Mouse (Mus musculus) embryonic facial prominence, embryonic 12.5 days (tissue): ENCODE results near the gene Syp. TPM values are rescaled to one million over a fixed set of nuclear protein-coding genes. Genes with fewer than 3 reads are reported as not detected.

Source experiments
- ATAC-seq: fragments of 200-750 bp; cut with Nextera tagmentation; 2 replicates; pipeline ENCODE4 v1.8.0; 2017; ENCODE audit not compliant: insufficient number of reproducible peaks, insufficient read depth, low FRiP score, low TSS enrichment
- H3K27ac ChIP-seq: fragments of 300-500 bp; sonication (generic); 2 replicates; pipeline ENCODE4 v1.5.1; 2016; ENCODE audit warnings: mild to moderate bottlenecking
- H3K27me3 ChIP-seq: fragments of 300-500 bp; sonication (generic); 2 replicates; pipeline ENCODE4 v1.6.1; 2016; ENCODE audit warnings: mild to moderate bottlenecking, moderate library complexity
- H3K36me3 ChIP-seq: fragments of 300-500 bp; sonication (generic); 2 replicates; pipeline ENCODE4 v1.6.1; 2016; ENCODE audit warnings: mild to moderate bottlenecking
- H3K4me1 ChIP-seq: fragments of 300-500 bp; sonication (generic); 2 replicates; pipeline ENCODE4 v1.6.1; 2016
- H3K4me2 ChIP-seq: fragments of 300-500 bp; sonication (generic); replicated peaks from 2 replicates; pipeline ENCODE4 v1.6.1; 2016; ENCODE audit warnings: mild to moderate bottlenecking, moderate library complexity
- H3K4me3 ChIP-seq: fragments of 300-500 bp; sonication (generic); 2 replicates; pipeline ENCODE4 v1.5.1; 2016; ENCODE audit warnings: mild to moderate bottlenecking
- H3K9ac ChIP-seq: fragments of 300-500 bp; sonication (generic); 2 replicates; pipeline ENCODE4 v1.6.1; 2016; ENCODE audit warnings: mild to moderate bottlenecking, moderate library complexity
- H3K9me3 ChIP-seq: fragments of 300-500 bp; sonication (generic); 2 replicates; pipeline ENCODE4 v1.6.1; 2016; ENCODE audit warnings: mild to moderate bottlenecking, moderate library complexity
- WGBS: fragments of 180-500 bp; shearing (Covaris S2); methylation state at CpG from one replicate; pipeline ENCODE4 v1.1.7; 2016; 5-methylcytosine and 5-hydroxymethylcytosine counted together
- polyA plus RNA-seq: library from polyadenylated mRNA; unstranded; fragments of >200 nt; fragmentation: Nextera tagmentation; extraction: Ambion mirVana; gene quantifications from 2 replicates; pipeline ENCODE4 v1.2.1, GENCODE M21; 2016

Gene Syp
- polyA plus RNA-seq, 1 experiment from 2014 or later = 7.7 TPM

- no peaks in the 10 kb centered on the region for H3K36me3 ChIP-seq
- no peak overlapping the region for H3K4me2 ChIP-seq
- ATAC-seq = no peak
- no peak overlapping the region for H3K4me3 ChIP-seq
- H3K27ac ChIP-seq = no peak overlapping the region
- no peaks in the 10 kb centered on the region for H3K9me3 ChIP-seq
- H3K4me1 ChIP-seq = no peaks in the 10 kb centered on the region
- no peak overlapping the region for H3K9ac ChIP-seq
- WGBS = 74% methylated on average over 21 of the region's 21 CpGs
- no peaks in the 10 kb centered on the region for H3K27me3 ChIP-seq
Measured at GRCm38 (mm10) chrX:7665739-7666502, 27.6 kb downstream of the Syp start.

- H3K9me3 ChIP-seq = no peaks in the 10 kb centered on the region
- no peaks in the 10 kb centered on the region for H3K27me3 ChIP-seq
- WGBS = 30% methylated on average over 19 of the region's 19 CpGs
Measured at GRCm38 (mm10) chrX:7670390-7670881, 32.2 kb downstream of the Syp start.

GRCm38 (mm10) chrX:7670921-7671623 is 32.8 kb downstream of the Syp start, which contains the start of gene Plp2:
Plp2 (minus strand) TSS chrX:7671390.
- 21% methylated on average over 36 of the region's 36 CpGs for WGBS
- peak within 1 kb of the TSS; percentile 46 for H3K4me3 ChIP-seq
- peak within 1 kb of the TSS; percentile 50; the same call in 1 of the 2 replicates for H3K27ac ChIP-seq
- ATAC-seq = no peak
- H3K36me3 ChIP-seq = no peaks in the 10 kb centered on the region
- H3K9ac ChIP-seq = peak within 1 kb of the TSS; percentile 53
- H3K9me3 ChIP-seq = no peaks in the 10 kb centered on the region
- H3K27me3 ChIP-seq = no peaks in the 10 kb centered on the region
- peak within 1 kb of the TSS; percentile 48 for H3K4me2 ChIP-seq
- no peaks in the 10 kb centered on the region for H3K4me1 ChIP-seq

More at GRCm38 (mm10) chrX:7670390-7670881, 32.2 kb downstream of the Syp start:
- H3K4me1 ChIP-seq = no peaks in the 10 kb centered on the region
- H3K27ac ChIP-seq = 0 out of 2 replicates have a peak overlapping the region, but pooled peaks have one; percentile 50
- no peaks in the 10 kb centered on the region for H3K36me3 ChIP-seq
- ATAC-seq = peak; percentile 55
- peak overlapping the region; percentile 53; the same call in 1 of the 2 replicates for H3K9ac ChIP-seq
- H3K4me2 ChIP-seq = peak overlapping the region; percentile 48
- H3K4me3 ChIP-seq = peak overlapping the region; percentile 46

- no peak for ATAC-seq
- no peaks in the 10 kb centered on the region for H3K27me3 ChIP-seq
- H3K9me3 ChIP-seq = no peaks in the 10 kb centered on the region
- H3K4me1 ChIP-seq = no peaks in the 10 kb centered on the region
- H3K4me2 ChIP-seq = no peak overlapping the region
- H3K4me3 ChIP-seq = no peak overlapping the region
- no peak overlapping the region for H3K9ac ChIP-seq
- H3K36me3 ChIP-seq = no peaks in the 10 kb centered on the region
- 50% methylated on average over 6 of the region's 6 CpGs for WGBS
- H3K27ac ChIP-seq = no peak overlapping the region
Measured at GRCm38 (mm10) chrX:7672739-7673138, 34.5 kb downstream of the Syp start.

GRCm38 (mm10) chrX:7673578-7674281 is 35.5 kb downstream of the Syp start:
- Histone ChIP-seq H3K27ac (no peak overlapping the region), H3K27me3 (no peaks in the 10 kb centered on the region), H3K9ac (no peak overlapping the region), H3K4me2 (peak overlapping the region; percentile 42; the same call in 1 of the 2 replicates), H3K36me3 (no peaks in the 10 kb centered on the region), H3K4me3 (no peak overlapping the region), H3K9me3 (no peaks in the 10 kb centered on the region), H3K4me1 (no peaks in the 10 kb centered on the region)
- WGBS = 34% methylated on average over 12 of the region's 12 CpGs
- no peak for ATAC-seq

GRCm38 (mm10) chrX:7674284-7675000 is 36.2 kb downstream of the Syp start:
- Histone ChIP-seq H3K9ac (no peak overlapping the region), H3K4me1 (no peaks in the 10 kb centered on the region), H3K9me3 (no peaks in the 10 kb centered on the region), H3K36me3 (no peaks in the 10 kb centered on the region), H3K27me3 (no peaks in the 10 kb centered on the region), H3K4me3 (peak overlapping the region; percentile 21; the same call in 1 of the 2 replicates), H3K4me2 (peak overlapping the region; percentile 42), H3K27ac (peak overlapping the region; percentile 41; the same call in 1 of the 2 replicates)
- 34% methylated on average over 28 of the region's 28 CpGs for WGBS
- ATAC-seq = 0 out of 2 replicates have a peak, but pooled peaks have one; percentile 19

GRCm38 (mm10) chrX:7675001-7675380 is 36.7 kb downstream of the Syp start:
- whole genome bisulfite sequencing = 33% methylated on average over 10 of the region's 10 CpGs
- Histone ChIP-seq H3K4me1 (no peaks in the 10 kb centered on the region), H3K9me3 (no peaks in the 10 kb centered on the region), H3K9ac (no peak overlapping the region), H3K27ac (no peak overlapping the region), H3K36me3 (no peaks in the 10 kb centered on the region), H3K4me3 (peak overlapping the region; percentile 21; the same call in 1 of the 2 replicates), H3K4me2 (peak overlapping the region; percentile 42), H3K27me3 (no peaks in the 10 kb centered on the region)
- ATAC-seq = no peak

- Histone ChIP-seq H3K27ac (no peak overlapping the region), H3K9me3 (no peaks in the 10 kb centered on the region), H3K4me3 (no peak overlapping the region), H3K27me3 (no peaks in the 10 kb centered on the region), H3K4me2 (no peak overlapping the region), H3K4me1 (no peaks in the 10 kb centered on the region), H3K36me3 (no peaks in the 10 kb centered on the region), H3K9ac (no peak overlapping the region)
- 46% methylated on average over 3 of the region's 3 CpGs for WGBS
- no peak for ATAC-seq
Measured at GRCm38 (mm10) chrX:7678986-7679385, 40.7 kb downstream of the Syp start.

- Histone ChIP-seq H3K27me3 (no peaks in the 10 kb centered on the region), H3K4me2 (peak overlapping the region; percentile 44), H3K9me3 (no peaks in the 10 kb centered on the region), H3K27ac (no peak overlapping the region), H3K36me3 (no peaks in the 10 kb centered on the region), H3K4me3 (peak overlapping the region; percentile 11; the same call in 1 of the 2 replicates), H3K4me1 (no peaks in the 10 kb centered on the region), H3K9ac (no peak overlapping the region)
- peak; percentile 86 for ATAC-seq
- WGBS = 28% methylated on average over 27 of the region's 27 CpGs
Measured at GRCm38 (mm10) chrX:7679405-7680056, 41.3 kb downstream of the Syp start.

- no peaks in the 10 kb centered on the region for H3K4me1 ChIP-seq
- H3K9ac ChIP-seq = no peak overlapping the region
- 32% methylated on average over 12 of the region's 12 CpGs for WGBS
- no peak overlapping the region for H3K27ac ChIP-seq
- peak overlapping the region; percentile 11; the same call in 1 of the 2 replicates for H3K4me3 ChIP-seq
- H3K36me3 ChIP-seq = no peaks in the 10 kb centered on the region
- ATAC-seq = no peak; the same call in 1 of the 2 replicates
- H3K4me2 ChIP-seq = peak overlapping the region; percentile 44
- no peaks in the 10 kb centered on the region for H3K9me3 ChIP-seq
- no peaks in the 10 kb centered on the region for H3K27me3 ChIP-seq
Measured at GRCm38 (mm10) chrX:7680057-7680412, 41.8 kb downstream of the Syp start.
